8 mouse cellular contexts compared by ENCODE assay signal in the genomic region with DNA sequence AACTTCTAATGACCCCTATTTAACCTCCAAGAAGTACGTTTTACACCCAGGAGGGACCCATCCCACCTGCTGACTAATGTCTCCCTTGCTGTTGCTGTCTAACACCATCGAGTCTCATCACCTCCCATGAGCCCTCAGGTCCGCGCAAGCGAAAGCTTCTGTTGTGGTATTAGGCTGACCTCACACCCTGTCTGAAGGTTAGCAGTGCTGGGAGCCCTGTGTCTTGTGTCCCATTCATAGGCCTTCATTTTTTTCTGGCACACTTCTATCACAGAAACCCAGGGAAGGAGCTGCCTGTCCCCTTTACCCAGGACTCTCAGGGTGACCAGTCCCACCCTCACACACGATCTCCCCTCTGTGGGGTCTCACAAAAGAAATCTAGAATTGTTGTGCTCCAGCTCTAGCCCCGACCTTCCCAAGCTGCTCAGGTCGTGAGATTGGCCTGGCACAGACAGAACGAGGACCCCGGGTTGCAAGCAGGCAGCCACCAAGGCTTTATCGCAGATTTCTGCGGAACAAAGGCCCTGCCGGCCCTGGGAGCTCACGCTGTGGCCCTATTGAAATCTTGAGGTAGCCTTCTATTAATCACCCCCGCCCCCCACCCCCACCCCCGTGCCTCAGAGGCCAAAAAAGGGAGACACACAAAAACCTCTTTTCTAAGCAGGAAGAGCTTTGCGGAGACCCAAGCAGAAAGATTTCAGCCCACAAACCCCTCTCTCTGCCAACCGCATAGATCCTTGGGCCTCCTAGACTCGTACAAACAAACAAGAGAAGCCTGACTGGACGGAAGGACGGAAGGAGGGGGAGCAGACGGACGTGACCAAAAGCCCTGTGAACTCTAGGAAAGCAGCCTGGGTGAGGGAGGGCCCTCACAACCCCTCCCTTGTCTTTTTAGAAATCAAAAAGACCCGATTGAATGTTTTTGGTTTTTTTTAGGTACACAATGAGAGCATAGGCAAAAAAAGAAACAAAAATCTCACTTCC. TPM values are rescaled to one million over a fixed set of nuclear protein-coding genes. Genes with fewer than 3 reads are reported as not detected.
DNase-seq lines count a peak whose midpoint lies in the region; ATAC-seq lines count a peak whose summit lies in the region.

No protein-coding gene starts in this region.

- no peaks in the 10 kb centered on the region for H3K36me3 ChIP-seq in hindbrain, embryonic 16.5 days (ENCODE audit: control insufficient read depth, insufficient read depth, low read length)

- DNase-seq in adrenal gland, postnatal 14 days = peak; percentile 28
- DNase-seq in adrenal gland, postnatal 4 days (ENCODE audit: low spot score in 2 of 2) = no peak
- DNase-seq in embryo, embryonic 10.5 days (ENCODE audit: low spot score) = peak; percentile 81
- DNase-seq in lung, postnatal 25 days (ENCODE audit: low spot score) = peak; percentile 27
- peak; percentile 17 for DNase-seq in thymus, postnatal 25 days
- no peak for DNase-seq in layer of hippocampus, postnatal 14 days (ENCODE audit: low spot score in 2 of 2)

- peak overlapping the region; percentile 25 for H3K4me2 ChIP-seq in hindbrain, embryonic 16.5 days (ENCODE audit: low read length)

- H3K27ac ChIP-seq in hindbrain, embryonic 16.5 days (ENCODE audit: low read depth, low read length) = peak overlapping the region; percentile 77

- no peak overlapping the region for H3K4me3 ChIP-seq in hindbrain, embryonic 16.5 days (ENCODE audit: low read length)

- H3K9ac ChIP-seq in hindbrain, embryonic 16.5 days (ENCODE audit: low read depth, low read length) = peak overlapping the region; percentile 43

- WGBS in hindbrain, embryonic 16.5 days = 10% methylated on average over 24 of the region's 24 CpGs

- H3K4me1 ChIP-seq in hindbrain, embryonic 16.5 days (ENCODE audit: control insufficient read depth, insufficient read depth, low read depth, low read length) = peaks cover 9% of the 10 kb centered on the region

- H3K27me3 ChIP-seq in hindbrain, embryonic 16.5 days (replicated peaks; ENCODE audit: control insufficient read depth, insufficient read depth, low read length) = no peaks in the 10 kb centered on the region

- H3K9me3 ChIP-seq in hindbrain, embryonic 16.5 days (ENCODE audit: control insufficient read depth, low read length) = no peaks in the 10 kb centered on the region

- peak; percentile 25 for ATAC-seq in hindbrain, embryonic 16.5 days
- ATAC-seq in cerebellum, adult (ENCODE audit: insufficient number of reproducible peaks, low FRiP score, low TSS enrichment) = no peak

RNA-seq across cellular contexts. Expression of a gene that starts 29.8 kb away (rescaled TPM):
- total RNA-seq in adrenal gland, postnatal 14 days (2021) = 20.2 and 26.4 TPM in 2 replicates
- total RNA-seq in adrenal gland, postnatal 4 days (2021) = 10 to 100 TPM; 28.7 to 28.9 TPM
- 3.1 and 5.1 TPM in 2 replicates for polyA plus RNA-seq in hindbrain, embryonic 16.5 days (2015; fragmentation: Nextera tagmentation; extraction: Ambion mirVana)
- total RNA-seq in layer of hippocampus, postnatal 14 days (2021) = 10 to 100 TPM; 37.9 to 39.7 TPM

Comparison
In these comparisons a context has a peak if more than half of its experiments do, and no peak if none do; other contexts are left out.
1. DNase-seq: peak in adrenal gland, postnatal 14 days (single experiment), embryo, embryonic 10.5 days (single experiment), lung, postnatal 25 days (single experiment) and thymus, postnatal 25 days (single experiment); none in adrenal gland, postnatal 4 days (0 of 2) and layer of hippocampus, postnatal 14 days (0 of 2).